Mouse (Mus musculus): ENCODE measurements around the gene Gm21454.
"Not testable (repeated sequence)": the region's sequence is repeated elsewhere in the genome, so short reads cannot be mapped to it uniquely, and the experiment has no call there.

Gene Gm21454

GRCm38 (mm10) chrY:13252091-13252490, at the start of gene Gm21454, which contains the start of gene Gm21440:
Gm21454 (plus strand) TSS chrY:13252442.
Gm21440 (plus strand) TSS chrY:13252391.
- not testable (repeated sequence) for DNase-seq (ENCODE audit: low spot score)

DNA sequence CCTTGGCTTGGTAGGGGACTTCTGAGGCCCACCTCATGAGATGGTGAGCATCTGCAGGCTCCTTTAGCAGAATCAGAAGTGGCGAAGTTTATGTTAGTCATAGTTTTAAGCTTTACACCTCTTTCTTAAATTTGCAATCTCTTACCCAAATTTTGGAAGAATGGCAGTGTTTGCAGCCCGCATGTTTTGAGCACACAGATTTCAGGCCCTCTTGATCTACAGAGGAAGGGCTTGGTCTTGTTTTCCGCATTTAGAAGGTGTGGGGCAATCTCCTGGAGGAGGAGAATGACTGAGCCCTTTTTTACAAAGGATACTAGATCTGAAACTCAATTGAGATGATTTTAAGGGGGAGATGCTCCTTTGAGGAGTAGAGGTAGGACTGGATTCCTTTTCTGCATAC, 28.4 kb upstream of the Gm21454 start, which contains the start of gene Gm21828:
Gene Gm21828 (minus strand): TSS at position 101 of the 400 bp plus-strand sequence.
- DNase-seq (ENCODE audit: low spot score), result not testable (repeated sequence)

- DNase-seq (ENCODE audit: low spot score), result not testable (repeated sequence)
These were observed 96.7 kb downstream of the Gm21454 start, which contains the start of gene Gm21725 for GRCm38 (mm10) chrY:13348963-13349362. Gm21725 (minus strand) TSS chrY:13349063.
